Mouse (Mus musculus) olfactory bulb, adult 2 months (tissue): ENCODE data around the gene Prss22. TPM values are rescaled to one million over a fixed set of nuclear protein-coding genes. Genes with fewer than 3 reads are reported as not detected.

ENCODE experiments used
- H3K27ac ChIP-seq: fragments of 200-500 bp; 2 replicates; pipeline ENCODE4 v1.5.1; 2012; ENCODE audit warnings: low read depth, low read length; ENCODE audit not compliant: insufficient read depth
- H3K4me1 ChIP-seq: fragments of 200-500 bp; 2 replicates; pipeline ENCODE4 v1.6.1; 2012; ENCODE audit warnings: low read length; ENCODE audit not compliant: control insufficient read depth, insufficient read depth
- H3K4me3 ChIP-seq: fragments of 200-500 bp; 2 replicates; pipeline ENCODE4 v1.5.1; 2012; ENCODE audit warnings: mild to moderate bottlenecking, low read depth, low read length, moderate library complexity; ENCODE audit not compliant: insufficient read depth
- CTCF ChIP-seq: fragments of 200-500 bp; IDR thresholded peaks from 2 replicates; pipeline ENCODE4 v1.5.1; 2012; ENCODE audit warnings: low read depth, mild to moderate bottlenecking, low read length, moderate library complexity; ENCODE audit not compliant: insufficient read depth
- POLR2A ChIP-seq: fragments of 200-500 bp; IDR thresholded peaks from 2 replicates; pipeline ENCODE4 v1.6.1; 2012; ENCODE audit warnings: mild to moderate bottlenecking, low read depth, low read length, moderate library complexity; ENCODE audit not compliant: insufficient read depth
- WGBS: fragments of 180-500 bp; shearing (Covaris S2); methylation state at CpG from one replicate; pipeline ENCODE4 v1.1.7; 2018; 5-methylcytosine and 5-hydroxymethylcytosine counted together
- polyA plus RNA-seq: library from polyadenylated mRNA; stranded (reverse); fragments of >200 nt; gene quantifications from 2 replicates; pipeline ENCODE4 v1.2.4, GENCODE M21; 2012; ENCODE audit warnings: low replicate concordance; ENCODE audit not compliant: missing spikeins, insufficient read depth, insufficient read length

Gene Prss22
- polyA plus RNA-seq, 1 experiment = not detected

GRCm38 (mm10) chr17:23982912-23983311 lies 15.0 kb downstream of the Prss22 start:
- Histone ChIP-seq H3K4me1 (peaks cover 2% of the 10 kb centered on the region; the same call in 1 of the 2 replicates), H3K4me3 (no peak overlapping the region), H3K27ac (no peak overlapping the region)
- 82% methylated on average over 4 of the region's 4 CpGs for WGBS
- TF ChIP-seq POLR2A (no peak), CTCF (no peak)

- TF ChIP-seq POLR2A = no peak
- TF ChIP-seq CTCF = no peak
- Histone ChIP-seq H3K4me3 (no peak within 1 kb of the TSS), H3K4me1 (peaks cover 2% of the 10 kb centered on the region; the same call in 1 of the 2 replicates), H3K27ac (no peak within 1 kb of the TSS)
- WGBS = 82% methylated on average over 10 of the region's 10 CpGs
Measured at GRCm38 (mm10) chr17:23980297-23980909, 17.5 kb downstream of the Prss22 start, which contains the start of gene Prss30. Gene Prss30 (minus strand): TSS chr17:23980566.

GRCm38 (mm10) chr17:23979471-23979870 lies 18.4 kb downstream of the Prss22 start:
- TF ChIP-seq POLR2A (no peak), CTCF (no peak)
- 73% methylated on average over 3 of the region's 3 CpGs for WGBS
- Histone ChIP-seq H3K27ac (no peak overlapping the region), H3K4me1 (peaks cover 2% of the 10 kb centered on the region; the same call in 1 of the 2 replicates), H3K4me3 (no peak overlapping the region)

- Histone ChIP-seq H3K4me1 (peaks cover 2% of the 10 kb centered on the region; the same call in 1 of the 2 replicates), H3K4me3 (no peak overlapping the region), H3K27ac (no peak overlapping the region)
- no peak for TF ChIP-seq CTCF
- TF ChIP-seq POLR2A = no peak
- 89% methylated on average over 4 of the region's 4 CpGs for WGBS
Measured at GRCm38 (mm10) chr17:23976665-23977064, 21.2 kb downstream of the Prss22 start.

GRCm38 (mm10) chr17:23971315-23971714 lies 26.6 kb downstream of the Prss22 start:
- Histone ChIP-seq H3K4me3 (no peak overlapping the region), H3K27ac (no peak overlapping the region), H3K4me1 (no peaks in the 10 kb centered on the region)
- 84% methylated on average over 9 of the region's 9 CpGs for WGBS
- TF ChIP-seq CTCF = no peak
- no peak for TF ChIP-seq POLR2A

GRCm38 (mm10) chr17:23969231-23969630 lies 28.7 kb downstream of the Prss22 start:
- Histone ChIP-seq H3K4me3 (no peak overlapping the region), H3K27ac (no peak overlapping the region), H3K4me1 (peaks cover 3% of the 10 kb centered on the region; the same call in 1 of the 2 replicates)
- TF ChIP-seq CTCF = 0 out of 2 replicates have a peak, but pooled peaks have one; percentile 19
- no peak for TF ChIP-seq POLR2A
- 9% methylated on average over 1 of the region's 1 CpGs for WGBS

- 55% methylated on average over 2 of the region's 2 CpGs for WGBS
- H3K27ac ChIP-seq = no peak overlapping the region
- no peak overlapping the region for H3K4me3 ChIP-seq
- TF ChIP-seq CTCF (no peak), POLR2A (no peak)
- peaks cover 3% of the 10 kb centered on the region; the same call in 1 of the 2 replicates for H3K4me1 ChIP-seq
Measured at GRCm38 (mm10) chr17:23968780-23969179, 29.1 kb downstream of the Prss22 start.

- Histone ChIP-seq H3K4me3 (no peak overlapping the region), H3K4me1 (peaks cover 3% of the 10 kb centered on the region; the same call in 1 of the 2 replicates), H3K27ac (no peak overlapping the region)
- TF ChIP-seq POLR2A (no peak), CTCF (no peak)
- 92% methylated on average over 10 of the region's 10 CpGs for WGBS
Measured at GRCm38 (mm10) chr17:23966658-23967401, 31.1 kb downstream of the Prss22 start.
